In the genomic region with DNA sequence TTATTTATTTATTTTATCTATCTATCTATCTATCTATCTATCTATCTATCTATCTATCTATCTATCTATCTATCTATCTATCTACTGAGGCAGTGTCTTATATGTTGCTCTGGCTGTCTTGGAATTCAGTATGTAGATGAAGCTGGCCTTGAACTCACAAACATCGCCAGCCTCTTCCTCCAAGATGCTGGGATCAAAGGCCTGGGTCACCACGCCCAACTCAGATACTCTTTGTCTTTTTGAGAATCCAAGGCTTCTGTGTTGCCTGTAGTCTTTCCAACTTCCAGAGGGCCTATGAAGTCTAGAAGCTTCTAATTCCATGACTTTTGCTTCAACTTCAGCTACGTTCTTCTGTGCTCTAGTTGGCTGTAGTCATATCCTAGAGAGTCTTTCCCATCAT, we compare ENCODE assay signal across 32 mouse cellular contexts. TPM values are rescaled to one million over a fixed set of nuclear protein-coding genes. Genes with fewer than 3 reads are reported as not detected.
"Had no signal": no experiment of that assay in that cellular context is flagged by ENCODE, and none has a peak within 500 bp of the region (broad histone marks: within the 10 kb centered on the region; RNA-seq: fewer than 3 reads in every experiment).

No protein-coding gene starts in this region.

- H3K9me3 ChIP-seq: limb, embryonic 10.5 days; limb, embryonic 12.5 days; limb, embryonic 13.5 days; limb, embryonic 15.5 days; liver, embryonic 12.5 days; liver, embryonic 13.5 days; liver, embryonic 15.5 days; lung, embryonic 15.5 days; megakaryocyte, embryonic 14.5 days; midbrain, embryonic 12.5 days; midbrain, embryonic 13.5 days; midbrain, embryonic 15.5 days; neural tube, embryonic 12.5 days had no signal

- H3K4me1 ChIP-seq: limb, embryonic 10.5 days; limb, embryonic 12.5 days; limb, embryonic 13.5 days; limb, embryonic 15.5 days; liver, embryonic 12.5 days; liver, embryonic 13.5 days; liver, embryonic 15.5 days; lung, embryonic 15.5 days; megakaryocyte, embryonic 14.5 days; midbrain, embryonic 15.5 days; neural tube, embryonic 12.5 days had no signal

- DNase-seq: left cerebral cortex, postnatal 4 days; liver; liver, embryonic 13.5 days; liver, postnatal 0 days; lung, adult 18-20 months; lung, adult 2 months; lung, embryonic 14.5 days; lung, postnatal 10 days; lung, postnatal 14 days; lung, postnatal 36 days; lung, postnatal 4 days; midbrain, embryonic 14.5 days had no signal

- H3K4me3 ChIP-seq: limb, embryonic 10.5 days; limb, embryonic 12.5 days; limb, embryonic 13.5 days; limb, embryonic 15.5 days; liver, embryonic 12.5 days; liver, embryonic 13.5 days; liver, embryonic 15.5 days; lung, embryonic 15.5 days; megakaryocyte, embryonic 14.5 days; midbrain, embryonic 12.5 days; midbrain, embryonic 13.5 days; midbrain, embryonic 15.5 days; myocyte; neural tube, embryonic 12.5 days had no signal

- H3K27me3 ChIP-seq: limb, embryonic 12.5 days; limb, embryonic 13.5 days; limb, embryonic 15.5 days; liver, embryonic 12.5 days; liver, embryonic 13.5 days; liver, embryonic 15.5 days; lung, embryonic 15.5 days; megakaryocyte, embryonic 14.5 days; midbrain, embryonic 12.5 days; midbrain, embryonic 13.5 days; midbrain, embryonic 15.5 days; neural tube, embryonic 12.5 days had no signal

- H3K36me3 ChIP-seq: limb, embryonic 10.5 days; limb, embryonic 12.5 days; limb, embryonic 13.5 days; limb, embryonic 15.5 days; liver, embryonic 12.5 days; liver, embryonic 13.5 days; liver, embryonic 15.5 days; lung, embryonic 15.5 days; midbrain, embryonic 12.5 days; midbrain, embryonic 13.5 days; midbrain, embryonic 15.5 days; neural tube, embryonic 12.5 days had no signal

- H3K27ac ChIP-seq: limb, embryonic 10.5 days; limb, embryonic 12.5 days; limb, embryonic 13.5 days; limb, embryonic 15.5 days; liver, embryonic 12.5 days; liver, embryonic 13.5 days; liver, embryonic 14.5 days; liver, embryonic 15.5 days; lung, embryonic 15.5 days; macrophage; midbrain, embryonic 12.5 days; midbrain, embryonic 13.5 days; midbrain, embryonic 15.5 days; neural tube, embryonic 12.5 days had no signal

RNA-seq across cellular contexts. Expression of a gene that starts 48.7 kb away (rescaled TPM):
- polyA plus RNA-seq: macrophage had no signal

RNA-seq across cellular contexts. Expression of a gene that starts 48.8 kb away (rescaled TPM):
- polyA plus RNA-seq: liver, adult 2 months; liver, embryonic 11.5 days; liver, embryonic 12.5 days; liver, embryonic 13.5 days; liver, embryonic 14.5 days; liver, embryonic 15.5 days; liver, embryonic 16.5 days; liver, postnatal 0 days; macrophage; midbrain, embryonic 11.5 days; midbrain, embryonic 13.5 days; midbrain, embryonic 14.5 days; midbrain, embryonic 15.5 days; neural tube, embryonic 11.5 days had no signal
